Mouse (Mus musculus) limb, embryonic 11.5 days (tissue): ENCODE results near the gene Olfr464. TPM values are rescaled to one million over a fixed set of nuclear protein-coding genes. Genes with fewer than 3 reads are reported as not detected.

ENCODE experiments used
- ATAC-seq: fragments of 200-750 bp; cut with Nextera tagmentation; 2 replicates; pipeline ENCODE4 v1.8.0; 2017; ENCODE audit warnings: low read depth; ENCODE audit not compliant: insufficient number of reproducible peaks, low FRiP score, low TSS enrichment
- DNase-seq: peaks from one replicate; pipeline ENCODE4 v3.0.0-alpha.2; 2015; ENCODE audit warnings: low spot score
- H3K27ac ChIP-seq: fragments of 300-500 bp; sonication (generic); replicated peaks from 2 replicates; pipeline ENCODE4 v1.5.1; 2014; ENCODE audit warnings: low read depth, mild to moderate bottlenecking, low read length
- H3K27me3 ChIP-seq: fragments of 300-500 bp; sonication (generic); 2 replicates; pipeline ENCODE4 v1.6.1; 2014; ENCODE audit warnings: mild to moderate bottlenecking, low read length, mixed read lengths; ENCODE audit not compliant: control insufficient read depth, insufficient read depth
- H3K36me3 ChIP-seq: fragments of 300-500 bp; sonication (generic); 2 replicates; pipeline ENCODE4 v1.6.1; 2014; ENCODE audit warnings: mild to moderate bottlenecking, low read length, moderate library complexity, mixed read lengths; ENCODE audit not compliant: control insufficient read depth, insufficient read depth
- H3K4me1 ChIP-seq: fragments of 300-500 bp; sonication (generic); 2 replicates; pipeline ENCODE4 v1.6.1; 2014; ENCODE audit warnings: low read length, mixed read lengths; ENCODE audit not compliant: control insufficient read depth, insufficient read depth
- H3K4me2 ChIP-seq: fragments of 300-500 bp; sonication (generic); 2 replicates; pipeline ENCODE4 v1.6.1; 2014; ENCODE audit warnings: low read depth, mild to moderate bottlenecking, moderate library complexity; ENCODE audit not compliant: severe bottlenecking
- H3K4me3 ChIP-seq: fragments of 300-500 bp; sonication (generic); 2 replicates; pipeline ENCODE4 v1.5.1; 2014; ENCODE audit warnings: low read depth, low read length
- H3K9ac ChIP-seq: fragments of 300-500 bp; sonication (generic); 2 replicates; pipeline ENCODE4 v1.6.1; 2014; ENCODE audit warnings: mild to moderate bottlenecking, low read length
- H3K9me3 ChIP-seq: fragments of 300-500 bp; sonication (generic); 2 replicates; pipeline ENCODE4 v1.6.1; 2016; ENCODE audit warnings: low read length; ENCODE audit not compliant: control insufficient read depth
- WGBS: fragments of 180-500 bp; shearing (Covaris S2); extraction: QIAGEN DNeasy Blood & Tissue Kit; methylation state at CpG from one replicate; pipeline ENCODE4 v1.1.7; 2014; 5-methylcytosine and 5-hydroxymethylcytosine counted together
- polyA plus RNA-seq: library from polyadenylated mRNA; unstranded; fragments of >200 nt; fragmentation: Nextera tagmentation; extraction: Ambion mirVana; gene quantifications from 2 replicates; pipeline ENCODE4 v1.2.1, GENCODE M21; 2014

The Olfr464 gene
- polyA plus RNA-seq: not detected in 2 replicates

- DNase-seq (peak; percentile 88), ATAC-seq (no peak)
- H3K4me2 ChIP-seq: no peak within 1 kb of the TSS
- H3K36me3 ChIP-seq: no peaks in the 10 kb centered on the region
- H3K27ac ChIP-seq: no peak within 1 kb of the TSS
- H3K4me3 ChIP-seq: no peak within 1 kb of the TSS
- 24% methylated on average over 5 of the region's 5 CpGs for WGBS
- no peaks in the 10 kb centered on the region for H3K27me3 ChIP-seq
- H3K9ac ChIP-seq: no peak within 1 kb of the TSS
- H3K4me1 ChIP-seq: no peaks in the 10 kb centered on the region
- H3K9me3 ChIP-seq: no peaks in the 10 kb centered on the region
Observed at GRCm38 (mm10) chr11:87920966-87921365, at the start of gene Olfr464. TSS of gene Olfr464 (minus strand) at chr11:87920967.

- ATAC-seq: no peak
- Histone ChIP-seq H3K27me3 (no peaks in the 10 kb centered on the region), H3K4me3 (no peak overlapping the region), H3K27ac (no peak overlapping the region), H3K4me1 (0 out of 2 replicates have a peak, but pooled peaks cover 4% of the 10 kb centered on the region), H3K9me3 (no peaks in the 10 kb centered on the region), H3K36me3 (no peaks in the 10 kb centered on the region), H3K9ac (no peak overlapping the region), H3K4me2 (no peak overlapping the region)
- WGBS: 14% methylated on average over 19 of the region's 20 CpGs
- no peak for DNase-seq
Observed at GRCm38 (mm10) chr11:87968356-87969122, 47.8 kb upstream of the Olfr464 start.

GRCm38 (mm10) chr11:87967692-87968289 is 47.0 kb upstream of the Olfr464 start:
- no peak for ATAC-seq
- WGBS: 3% methylated on average over 17 of the region's 17 CpGs
- no peak overlapping the region for H3K27ac ChIP-seq

GRCm38 (mm10) chr11:87966214-87966613 is 45.4 kb upstream of the Olfr464 start:
- DNase-seq (peak; percentile 67), ATAC-seq (peak; percentile 83)
- 34% methylated on average over 10 of the region's 10 CpGs for WGBS
- no peak overlapping the region for H3K9ac ChIP-seq
- H3K27ac ChIP-seq: no peak overlapping the region
- no peaks in the 10 kb centered on the region for H3K27me3 ChIP-seq
- H3K36me3 ChIP-seq: no peaks in the 10 kb centered on the region
- H3K4me3 ChIP-seq: no peak overlapping the region
- H3K4me2 ChIP-seq: no peak overlapping the region
- no peaks in the 10 kb centered on the region for H3K9me3 ChIP-seq
- H3K4me1 ChIP-seq: 0 out of 2 replicates have a peak, but pooled peaks cover 4% of the 10 kb centered on the region

More at GRCm38 (mm10) chr11:87967692-87968289, 47.0 kb upstream of the Olfr464 start:
- no peaks in the 10 kb centered on the region for H3K36me3 ChIP-seq
- H3K9me3 ChIP-seq: no peaks in the 10 kb centered on the region
- H3K9ac ChIP-seq: no peak overlapping the region; the same call in 1 of the 2 replicates
- H3K4me1 ChIP-seq: 0 out of 2 replicates have a peak, but pooled peaks cover 4% of the 10 kb centered on the region
- no peaks in the 10 kb centered on the region for H3K27me3 ChIP-seq
- peak overlapping the region; percentile 37 for H3K4me2 ChIP-seq
- no peak overlapping the region for H3K4me3 ChIP-seq
- peak; percentile 96 for DNase-seq

DNA sequence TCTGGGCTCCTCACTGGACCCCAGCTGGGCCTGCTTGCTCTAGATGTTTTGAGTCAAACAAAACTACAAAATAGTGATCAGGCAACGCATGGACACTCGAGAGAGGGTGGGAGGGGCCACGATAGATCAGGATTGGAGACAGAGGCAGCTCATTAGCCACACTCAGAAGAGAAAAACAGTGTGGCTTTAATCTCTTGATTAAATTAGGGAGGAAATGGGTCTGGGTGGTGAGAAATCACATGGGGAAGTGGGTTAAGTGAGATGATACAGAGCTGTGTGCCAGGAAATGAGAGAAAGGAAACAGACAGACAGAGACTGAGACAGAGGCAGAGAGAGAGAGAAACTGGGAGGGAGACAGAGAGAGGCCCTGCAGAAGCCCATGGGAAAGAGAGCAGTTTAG is 44.5 kb upstream of the Olfr464 start:
- ATAC-seq: no peak
- no peak overlapping the region for H3K4me2 ChIP-seq
- WGBS: 54% methylated on average over 3 of the region's 3 CpGs

GRCm38 (mm10) chr11:87957066-87957465 is 36.3 kb upstream of the Olfr464 start:
- Histone ChIP-seq H3K4me1 (no peaks in the 10 kb centered on the region), H3K27ac (no peak overlapping the region), H3K4me3 (no peak overlapping the region), H3K9ac (no peak overlapping the region), H3K9me3 (no peaks in the 10 kb centered on the region), H3K4me2 (no peak overlapping the region), H3K27me3 (no peaks in the 10 kb centered on the region), H3K36me3 (no peaks in the 10 kb centered on the region)
- DNase-seq (peak; percentile 80), ATAC-seq (no peak)
- WGBS: 50% methylated on average over 7 of the region's 7 CpGs

More for the DNA sequence above, 44.5 kb upstream of the Olfr464 start:
- DNase-seq: no peak
- no peak overlapping the region for H3K4me3 ChIP-seq
- H3K27ac ChIP-seq: no peak overlapping the region
- H3K27me3 ChIP-seq: no peaks in the 10 kb centered on the region
- H3K36me3 ChIP-seq: no peaks in the 10 kb centered on the region
- no peak overlapping the region for H3K9ac ChIP-seq
- H3K4me1 ChIP-seq: 0 out of 2 replicates have a peak, but pooled peaks cover 4% of the 10 kb centered on the region
- H3K9me3 ChIP-seq: no peaks in the 10 kb centered on the region

- H3K9me3 ChIP-seq: no peaks in the 10 kb centered on the region
- H3K27me3 ChIP-seq: no peaks in the 10 kb centered on the region
- no peaks in the 10 kb centered on the region for H3K36me3 ChIP-seq
- WGBS: 3% methylated on average over 1 of the region's 1 CpGs
- DNase-seq: peak; percentile 29
- no peak overlapping the region for H3K27ac ChIP-seq
- H3K4me1 ChIP-seq: no peaks in the 10 kb centered on the region
- no peak overlapping the region for H3K4me3 ChIP-seq
- no peak for ATAC-seq
- no peak overlapping the region for H3K4me2 ChIP-seq
- no peak overlapping the region for H3K9ac ChIP-seq
Observed at GRCm38 (mm10) chr11:87955144-87955543, 34.4 kb upstream of the Olfr464 start.

- no peaks in the 10 kb centered on the region for H3K27me3 ChIP-seq
- no peaks in the 10 kb centered on the region for H3K36me3 ChIP-seq
- H3K4me1 ChIP-seq: no peaks in the 10 kb centered on the region
- H3K4me3 ChIP-seq: no peak overlapping the region
- DNase-seq (peak; percentile 39), ATAC-seq (no peak)
- WGBS: 3% methylated on average over 2 of the region's 2 CpGs
- H3K27ac ChIP-seq: no peak overlapping the region
- H3K4me2 ChIP-seq: no peak overlapping the region
- H3K9me3 ChIP-seq: no peaks in the 10 kb centered on the region
- no peak overlapping the region for H3K9ac ChIP-seq
Observed at GRCm38 (mm10) chr11:87949990-87950389, 29.2 kb upstream of the Olfr464 start.
